Mouse (Mus musculus): ENCODE measurements around the gene Mrps5. TPM values are rescaled to one million over a fixed set of nuclear protein-coding genes. Genes with fewer than 3 reads are reported as not detected.

The Mrps5 gene
- polyA plus RNA-seq (2015; fragmentation: Nextera tagmentation; extraction: Ambion mirVana) = 123 and 132 TPM in 2 replicates

GRCm38 (mm10) chr2:127586694-127587513, at the start of gene Mrps5, which contains the start of gene Zfp661:
Gene Mrps5, plus strand, starts transcription at chr2:127587222.
Gene Zfp661, minus strand, starts transcription at chr2:127587094.
- H3K27me3 ChIP-seq = no peaks in the 10 kb centered on the region
- peaks cover 23% of the 10 kb centered on the region for H3K4me1 ChIP-seq (replicated peaks)
- H3K9ac ChIP-seq = peak within 1 kb of the TSS; percentile 84
- H3K4me3 ChIP-seq = peak within 1 kb of the TSS; percentile 75
- peak within 1 kb of the TSS; percentile 70 for H3K4me2 ChIP-seq
- peak within 1 kb of the TSS; percentile 90 for H3K27ac ChIP-seq
- peak; percentile 76 for ATAC-seq (replicated peaks; ENCODE audit: insufficient number of reproducible peaks, insufficient read depth, low FRiP score, low read depth)
- WGBS = 5% methylated on average over 39 of the region's 39 CpGs
- H3K36me3 ChIP-seq = peaks cover 5% of the 10 kb centered on the region; the same call in 1 of the 2 replicates
- H3K9me3 ChIP-seq (replicated peaks) = no peaks in the 10 kb centered on the region

- WGBS = 61% methylated on average over 3 of the region's 3 CpGs
- no peak overlapping the region for H3K27ac ChIP-seq
- H3K4me3 ChIP-seq = no peak overlapping the region
- no peak overlapping the region for H3K4me2 ChIP-seq
- no peaks in the 10 kb centered on the region for H3K36me3 ChIP-seq
- H3K9me3 ChIP-seq (replicated peaks) = no peaks in the 10 kb centered on the region
- H3K4me1 ChIP-seq (replicated peaks) = no peaks in the 10 kb centered on the region; the same call in 1 of the 2 replicates
- ATAC-seq (replicated peaks; ENCODE audit: insufficient number of reproducible peaks, insufficient read depth, low FRiP score, low read depth) = no peak
- H3K27me3 ChIP-seq = peaks cover 67% of the 10 kb centered on the region
- no peak overlapping the region for H3K9ac ChIP-seq
Measured at GRCm38 (mm10) chr2:127537548-127537947, 49.5 kb upstream of the Mrps5 start.

DNA sequence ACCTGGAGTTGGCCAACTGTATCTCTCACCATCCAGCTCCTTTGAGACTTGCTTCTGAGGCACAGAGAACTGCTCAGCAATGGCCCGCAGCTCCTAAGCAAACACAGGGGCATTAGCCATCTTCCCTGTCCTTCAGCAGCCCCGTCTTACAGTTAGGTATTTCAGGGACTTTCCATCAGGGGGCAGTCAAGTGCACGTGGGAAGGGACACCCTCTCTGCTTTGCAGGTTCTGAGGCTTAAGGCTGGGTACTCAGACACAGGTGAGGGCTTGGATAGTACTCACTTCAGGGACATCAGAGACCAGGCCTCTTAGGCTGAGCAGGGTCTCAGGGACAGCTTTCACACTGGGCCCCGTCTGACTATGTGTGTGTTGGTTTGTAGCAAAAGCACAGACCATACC, 47.5 kb upstream of the Mrps5 start:
- ATAC-seq (replicated peaks; ENCODE audit: insufficient number of reproducible peaks, insufficient read depth, low FRiP score, low read depth) = no peak
- H3K27me3 ChIP-seq = peaks cover 76% of the 10 kb centered on the region
- no peaks in the 10 kb centered on the region; the same call in 1 of the 2 replicates for H3K4me1 ChIP-seq (replicated peaks)
- no peak overlapping the region for H3K4me2 ChIP-seq
- no peak overlapping the region for H3K27ac ChIP-seq
- 23% methylated on average over 4 of the region's 4 CpGs for WGBS
- no peaks in the 10 kb centered on the region for H3K9me3 ChIP-seq (replicated peaks)
- H3K9ac ChIP-seq = no peak overlapping the region
- no peaks in the 10 kb centered on the region for H3K36me3 ChIP-seq
- H3K4me3 ChIP-seq = no peak overlapping the region

- peak within 1 kb of the TSS; percentile 25 for H3K4me3 ChIP-seq
- peaks cover 79% of the 10 kb centered on the region for H3K27me3 ChIP-seq
- 5% methylated on average over 29 of the region's 29 CpGs for WGBS
- H3K36me3 ChIP-seq = no peaks in the 10 kb centered on the region
- no peak within 1 kb of the TSS for H3K27ac ChIP-seq
- no peaks in the 10 kb centered on the region for H3K9me3 ChIP-seq (replicated peaks)
- no peak within 1 kb of the TSS for H3K9ac ChIP-seq
- no peaks in the 10 kb centered on the region; the same call in 1 of the 2 replicates for H3K4me1 ChIP-seq (replicated peaks)
- no peak for ATAC-seq (replicated peaks; ENCODE audit: insufficient number of reproducible peaks, insufficient read depth, low FRiP score, low read depth)
- H3K4me2 ChIP-seq = peak within 1 kb of the TSS; percentile 43
Measured at GRCm38 (mm10) chr2:127541185-127541584, 45.8 kb upstream of the Mrps5 start, which contains the start of gene Prom2. Gene Prom2, minus strand, starts transcription at chr2:127541467.

- no peak overlapping the region for H3K9ac ChIP-seq
- no peak overlapping the region for H3K4me3 ChIP-seq
- no peaks in the 10 kb centered on the region for H3K36me3 ChIP-seq
- ATAC-seq (replicated peaks; ENCODE audit: insufficient number of reproducible peaks, insufficient read depth, low FRiP score, low read depth) = no peak
- H3K4me1 ChIP-seq (replicated peaks) = no peaks in the 10 kb centered on the region; the same call in 1 of the 2 replicates
- no peak overlapping the region for H3K4me2 ChIP-seq
- H3K9me3 ChIP-seq (replicated peaks) = no peaks in the 10 kb centered on the region
- WGBS = 75% methylated on average over 2 of the region's 2 CpGs
- peaks cover 75% of the 10 kb centered on the region for H3K27me3 ChIP-seq
- no peak overlapping the region for H3K27ac ChIP-seq
Measured at GRCm38 (mm10) chr2:127541697-127542096, 45.3 kb upstream of the Mrps5 start.

DNA sequence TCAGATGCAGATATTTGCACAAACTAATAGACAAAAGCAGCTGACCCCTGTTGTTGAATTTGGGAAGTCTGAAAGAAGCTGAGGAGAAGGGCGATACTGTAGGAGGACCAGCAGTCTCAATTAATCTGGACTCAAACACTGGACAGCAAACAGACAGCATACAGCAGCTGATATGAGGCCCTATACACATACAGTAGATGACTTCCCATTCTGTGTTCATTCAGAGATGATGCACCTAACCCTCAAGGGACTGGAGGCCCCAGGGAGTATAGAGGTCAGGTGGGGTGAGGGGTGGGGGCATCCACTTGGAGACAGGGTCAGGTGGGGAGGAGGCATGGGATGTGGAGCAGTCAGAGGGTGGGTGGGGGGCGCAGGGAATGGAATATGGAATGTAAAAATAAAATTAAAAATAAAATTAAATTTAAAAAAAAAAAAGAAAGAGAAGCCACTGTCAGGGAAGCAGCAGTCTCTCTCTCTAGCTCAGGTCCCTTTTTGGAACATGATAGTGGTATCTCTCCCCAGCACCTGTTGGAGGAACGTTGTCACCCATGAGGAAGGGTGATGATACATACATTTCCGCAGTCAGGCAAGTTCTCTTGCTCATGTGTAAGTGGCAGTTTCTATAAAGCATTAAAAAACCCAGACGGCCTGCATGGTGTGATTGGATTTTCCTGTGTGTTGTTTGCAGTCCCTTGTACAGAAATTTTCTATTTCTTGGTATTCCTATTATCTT, 38.5 kb upstream of the Mrps5 start:
- Histone ChIP-seq H3K4me3 (no peak overlapping the region), H3K4me2 (no peak overlapping the region), H3K27ac (no peak overlapping the region), H3K27me3 (peaks cover 10% of the 10 kb centered on the region), H3K9ac (no peak overlapping the region), H3K4me1 (replicated peaks) (no peaks in the 10 kb centered on the region), H3K9me3 (replicated peaks) (no peaks in the 10 kb centered on the region), H3K36me3 (no peaks in the 10 kb centered on the region)
- no peak for ATAC-seq (replicated peaks; ENCODE audit: insufficient number of reproducible peaks, insufficient read depth, low FRiP score, low read depth)
- 62% methylated on average over 5 of the region's 5 CpGs for WGBS

DNA sequence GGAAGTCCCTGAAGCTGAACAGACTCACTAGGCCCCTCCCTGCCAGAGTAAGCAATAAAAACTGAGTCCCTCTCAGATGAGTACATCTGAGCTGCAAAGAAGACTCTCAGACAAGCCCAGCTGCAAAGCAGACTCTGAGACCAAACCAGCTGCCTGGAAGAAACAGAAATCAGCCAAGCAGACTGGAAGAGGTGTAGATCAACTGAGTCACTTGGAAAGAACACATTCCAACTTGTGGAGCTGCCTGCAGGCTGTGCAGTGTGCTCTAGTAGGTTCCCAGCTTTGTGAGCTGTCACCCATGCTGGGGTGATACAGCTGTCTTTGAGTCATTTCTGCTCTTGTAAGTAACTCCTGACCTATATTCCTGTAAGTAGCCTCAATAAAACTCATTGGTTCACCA, 37.3 kb upstream of the Mrps5 start:
- Histone ChIP-seq H3K27ac (no peak overlapping the region), H3K9me3 (replicated peaks) (no peaks in the 10 kb centered on the region), H3K36me3 (no peaks in the 10 kb centered on the region), H3K4me2 (no peak overlapping the region), H3K27me3 (peaks cover 6% of the 10 kb centered on the region; the same call in 1 of the 2 replicates), H3K4me3 (no peak overlapping the region), H3K4me1 (replicated peaks) (no peaks in the 10 kb centered on the region), H3K9ac (no peak overlapping the region)
- ATAC-seq (replicated peaks; ENCODE audit: insufficient number of reproducible peaks, insufficient read depth, low FRiP score, low read depth) = no peak

- 65% methylated on average over 1 of the region's 1 CpGs for WGBS
- no peak overlapping the region for H3K27ac ChIP-seq
- H3K9ac ChIP-seq = no peak overlapping the region
- peaks cover 3% of the 10 kb centered on the region; the same call in 1 of the 2 replicates for H3K27me3 ChIP-seq
- no peak overlapping the region for H3K4me3 ChIP-seq
- no peaks in the 10 kb centered on the region for H3K36me3 ChIP-seq
- H3K4me2 ChIP-seq = no peak overlapping the region
- no peaks in the 10 kb centered on the region for H3K9me3 ChIP-seq (replicated peaks)
- H3K4me1 ChIP-seq (replicated peaks) = no peaks in the 10 kb centered on the region
- no peak for ATAC-seq (replicated peaks; ENCODE audit: insufficient number of reproducible peaks, insufficient read depth, low FRiP score, low read depth)
Measured at GRCm38 (mm10) chr2:127550446-127550845, 36.6 kb upstream of the Mrps5 start.

GRCm38 (mm10) chr2:127551078-127551477, 35.9 kb upstream of the Mrps5 start:
- Histone ChIP-seq H3K27ac (no peak overlapping the region), H3K36me3 (no peaks in the 10 kb centered on the region), H3K4me1 (replicated peaks) (no peaks in the 10 kb centered on the region), H3K27me3 (0 out of 2 replicates have a peak, but pooled peaks cover 3% of the 10 kb centered on the region), H3K4me2 (no peak overlapping the region), H3K9ac (no peak overlapping the region), H3K9me3 (replicated peaks) (no peaks in the 10 kb centered on the region), H3K4me3 (no peak overlapping the region)
- no peak for ATAC-seq (replicated peaks; ENCODE audit: insufficient number of reproducible peaks, insufficient read depth, low FRiP score, low read depth)
- WGBS = 43% methylated on average over 5 of the region's 5 CpGs

GRCm38 (mm10) chr2:127559070-127559966, 27.7 kb upstream of the Mrps5 start:
- H3K36me3 ChIP-seq = no peaks in the 10 kb centered on the region
- 17% methylated on average over 18 of the region's 18 CpGs for WGBS

More at GRCm38 (mm10) chr2:127559070-127559966, 27.7 kb upstream of the Mrps5 start:
- Histone ChIP-seq H3K4me1 (replicated peaks) (0 out of 2 replicates have a peak, but pooled peaks cover 2% of the 10 kb centered on the region), H3K9ac (no peak overlapping the region), H3K9me3 (replicated peaks) (no peaks in the 10 kb centered on the region), H3K4me2 (peak overlapping the region; percentile 28; the same call in 1 of the 2 replicates), H3K4me3 (no peak overlapping the region), H3K27me3 (peaks cover 36% of the 10 kb centered on the region), H3K27ac (no peak overlapping the region)
- peak; percentile 85; the same call in 1 of the 2 replicates for ATAC-seq (replicated peaks; ENCODE audit: insufficient number of reproducible peaks, insufficient read depth, low FRiP score, low read depth)
